Mouse (Mus musculus) kidney, adult 18-20 months (tissue): ENCODE data around the gene Snx32.
"Not testable (repeated sequence)": the region's sequence is repeated elsewhere in the genome, so short reads cannot be mapped to it uniquely, and the experiment has no call there.

ENCODE experiments used
- DNase-seq: peaks from one replicate; pipeline ENCODE4 v3.0.0; 2021

The Snx32 gene

DNA sequence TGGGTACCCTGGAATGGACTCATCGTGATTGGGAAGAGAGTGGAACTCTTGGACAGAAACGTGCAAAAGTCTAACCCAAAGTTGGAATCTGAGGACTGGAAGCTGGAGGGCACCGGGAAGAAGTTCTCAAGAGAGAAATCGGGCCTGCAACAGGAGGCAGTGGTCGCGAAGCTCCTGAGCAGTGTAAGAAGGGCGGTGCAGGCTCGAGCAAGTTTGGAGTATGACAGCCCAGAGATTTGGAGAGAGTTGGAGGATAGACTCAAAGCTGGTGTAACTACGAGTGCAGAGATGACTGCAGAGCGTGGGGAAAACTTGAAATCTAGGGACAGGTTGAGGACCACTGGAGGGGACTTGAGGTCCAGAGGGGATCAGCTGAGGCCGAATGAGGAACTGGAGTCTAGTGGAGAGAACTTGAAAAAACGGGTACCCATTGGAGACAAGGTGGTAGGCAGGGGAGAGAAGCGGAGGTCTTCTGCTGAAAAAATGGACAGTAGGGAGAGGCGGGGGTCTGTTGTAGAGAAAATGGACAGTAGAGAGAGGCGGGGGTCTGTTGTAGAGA, 815 bp upstream of the Snx32 start:
- no peak for DNase-seq

DNA sequence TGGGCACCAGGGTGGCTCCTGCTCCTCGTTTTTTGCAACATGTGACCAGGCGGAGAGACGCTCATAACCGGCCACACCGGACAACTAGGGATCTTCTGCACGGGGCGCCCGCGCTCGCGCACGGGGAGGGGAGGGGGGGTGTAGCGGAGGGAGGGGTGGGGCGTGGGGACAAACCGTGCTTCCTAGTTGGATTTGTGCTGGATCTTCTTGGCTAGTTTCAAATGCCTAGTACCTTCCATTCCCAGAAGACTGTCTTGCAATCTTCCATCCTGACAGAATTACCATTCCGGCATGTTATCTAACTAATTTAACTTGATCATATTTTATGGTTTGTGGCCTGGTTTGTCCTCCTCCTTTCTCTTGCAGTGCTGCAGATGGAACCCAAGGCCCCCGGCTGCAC, 6.7 kb downstream of the Snx32 start, which contains the start of gene 1700020D05Rik:
TSS of gene 1700020D05Rik (minus strand) at position 101 of the 400 bp plus-strand sequence.
- no peak for DNase-seq

DNA sequence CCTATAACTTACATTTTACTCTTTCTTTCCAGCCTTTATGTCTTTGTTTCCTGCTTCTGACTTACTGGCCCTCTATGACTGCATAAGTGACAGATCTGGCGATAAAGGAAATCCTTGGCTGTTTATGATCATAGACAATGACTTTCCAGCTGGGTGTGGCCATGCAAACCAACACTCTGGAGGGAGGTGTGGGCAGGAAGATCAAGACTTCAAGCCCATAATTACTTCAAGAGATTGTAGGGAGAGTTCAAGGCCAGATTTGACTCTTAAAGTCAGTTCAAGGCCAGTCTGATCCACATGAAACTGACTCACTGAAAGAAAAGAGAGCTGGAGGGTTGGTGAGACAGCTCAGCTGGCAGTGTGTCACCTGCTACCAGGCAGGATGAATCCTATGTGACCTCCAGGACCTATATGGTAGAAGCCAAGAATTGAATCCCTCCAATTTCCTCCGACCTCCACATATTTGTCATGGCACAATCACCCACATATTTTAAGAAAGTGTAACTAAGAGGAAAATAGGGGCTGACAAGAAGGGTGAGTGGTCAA, 9.9 kb downstream of the Snx32 start:
- DNase-seq: no peak

DNA sequence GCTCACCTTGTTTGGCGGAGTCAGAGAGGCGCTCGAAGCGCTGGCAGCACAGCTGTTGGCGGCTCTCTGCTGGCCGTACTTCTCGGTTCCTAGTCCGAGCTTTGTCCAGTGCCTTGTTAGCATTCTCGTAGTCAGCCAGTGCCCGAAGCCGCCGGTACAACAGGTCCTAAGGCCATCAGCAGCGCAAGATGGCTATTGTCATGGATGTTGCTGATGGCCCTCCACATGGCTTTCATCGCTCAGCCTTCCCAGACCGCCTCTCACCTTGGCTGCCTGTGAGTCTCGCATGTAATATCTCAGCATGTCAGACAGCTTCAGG, 14.3 kb downstream of the Snx32 start:
- no peak for DNase-seq

DNA sequence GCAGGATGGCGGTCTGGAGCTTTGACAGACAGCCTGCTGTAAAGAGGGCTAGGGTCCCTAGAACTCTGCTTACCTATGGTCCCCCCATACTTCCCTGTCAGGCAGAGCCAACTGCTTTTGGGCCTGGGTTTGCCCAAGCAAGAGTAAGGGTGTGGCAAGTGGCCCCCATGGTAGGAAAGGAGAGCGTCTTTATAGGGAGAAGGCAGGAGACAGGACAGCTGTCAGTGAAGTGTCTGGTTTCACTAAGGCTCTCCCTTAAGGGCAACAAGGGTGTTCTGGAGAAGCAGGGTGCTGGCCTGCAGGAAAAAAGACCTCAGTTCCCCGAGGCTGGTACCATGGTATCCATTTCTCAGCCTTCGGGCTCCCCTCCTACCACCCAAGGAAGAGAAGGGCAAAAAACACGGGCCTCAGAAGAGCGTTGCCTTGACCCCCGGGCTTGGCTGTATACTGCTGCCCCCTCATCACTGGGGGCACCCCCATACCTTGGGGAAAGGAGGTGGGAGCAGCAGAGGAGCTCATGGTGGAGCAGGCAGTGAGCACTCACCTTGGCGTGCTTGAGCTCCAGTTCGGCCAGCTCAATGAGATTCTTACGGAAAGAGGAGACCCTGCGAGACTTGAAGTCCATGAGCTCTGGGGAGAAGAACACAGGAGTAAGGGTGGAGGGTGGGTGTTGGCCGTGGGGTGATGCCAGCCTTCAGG, 14.8 kb downstream of the Snx32 start:
- no peak for DNase-seq

DNA sequence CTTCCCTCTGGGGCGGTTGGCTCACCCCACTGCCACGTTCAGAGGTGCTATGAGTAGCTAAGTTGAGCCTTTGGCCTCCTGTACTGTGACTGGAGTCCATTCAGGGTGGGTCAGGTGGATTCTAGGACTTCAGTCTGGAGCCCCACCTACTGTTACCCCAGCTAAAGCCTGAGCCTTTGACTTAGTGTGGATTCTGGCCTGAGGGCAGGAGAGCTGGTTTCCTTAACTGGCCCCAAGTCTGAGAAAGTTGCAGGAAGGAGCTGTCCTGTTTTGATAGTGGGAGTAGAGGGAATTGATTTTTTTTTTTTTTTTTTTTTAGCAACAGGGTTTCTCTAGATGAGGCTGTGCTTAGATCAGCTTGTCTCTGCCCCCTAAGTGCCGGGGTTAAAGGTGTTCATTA, 16.0 kb downstream of the Snx32 start:
- DNase-seq: no peak

DNA sequence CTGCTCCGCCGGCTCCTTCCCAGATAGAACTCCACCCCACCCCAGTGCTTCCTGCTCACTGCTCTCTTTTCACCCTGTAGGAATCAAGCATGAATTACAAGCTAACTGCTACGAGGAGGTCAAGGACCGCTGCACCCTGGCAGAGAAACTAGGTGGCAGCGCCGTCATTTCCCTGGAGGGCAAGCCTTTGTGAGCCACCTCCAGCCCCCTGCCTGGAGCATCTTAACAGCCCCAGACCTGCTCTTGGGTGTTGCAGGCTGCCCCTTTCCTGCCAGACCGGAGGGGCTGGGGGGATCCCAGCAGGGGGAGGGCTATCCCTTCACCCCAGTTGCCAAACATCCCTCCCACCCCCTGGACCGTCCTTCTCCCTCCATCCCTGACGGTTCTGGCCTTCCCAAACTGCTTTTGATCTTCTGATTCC, 17.0 kb downstream of the Snx32 start:
- not testable (repeated sequence) for DNase-seq

DNA sequence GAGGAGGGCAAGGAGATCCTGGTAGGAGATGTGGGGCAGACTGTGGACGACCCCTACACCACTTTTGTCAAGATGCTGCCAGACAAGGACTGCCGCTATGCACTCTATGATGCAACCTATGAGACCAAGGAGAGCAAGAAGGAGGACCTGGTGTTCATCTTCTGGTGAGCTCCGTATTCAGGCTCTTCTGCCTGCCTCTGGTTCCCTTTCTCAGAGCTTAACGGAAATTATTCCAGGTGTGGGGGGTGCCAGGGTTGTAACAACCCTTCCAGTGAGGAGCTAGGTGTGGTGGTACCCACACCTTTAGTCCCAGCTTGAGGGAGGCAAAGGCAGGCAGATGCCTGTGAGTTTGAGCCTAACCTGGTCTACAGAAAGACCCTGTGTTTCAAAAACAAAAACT, 17.7 kb downstream of the Snx32 start:
- DNase-seq: no peak

DNA sequence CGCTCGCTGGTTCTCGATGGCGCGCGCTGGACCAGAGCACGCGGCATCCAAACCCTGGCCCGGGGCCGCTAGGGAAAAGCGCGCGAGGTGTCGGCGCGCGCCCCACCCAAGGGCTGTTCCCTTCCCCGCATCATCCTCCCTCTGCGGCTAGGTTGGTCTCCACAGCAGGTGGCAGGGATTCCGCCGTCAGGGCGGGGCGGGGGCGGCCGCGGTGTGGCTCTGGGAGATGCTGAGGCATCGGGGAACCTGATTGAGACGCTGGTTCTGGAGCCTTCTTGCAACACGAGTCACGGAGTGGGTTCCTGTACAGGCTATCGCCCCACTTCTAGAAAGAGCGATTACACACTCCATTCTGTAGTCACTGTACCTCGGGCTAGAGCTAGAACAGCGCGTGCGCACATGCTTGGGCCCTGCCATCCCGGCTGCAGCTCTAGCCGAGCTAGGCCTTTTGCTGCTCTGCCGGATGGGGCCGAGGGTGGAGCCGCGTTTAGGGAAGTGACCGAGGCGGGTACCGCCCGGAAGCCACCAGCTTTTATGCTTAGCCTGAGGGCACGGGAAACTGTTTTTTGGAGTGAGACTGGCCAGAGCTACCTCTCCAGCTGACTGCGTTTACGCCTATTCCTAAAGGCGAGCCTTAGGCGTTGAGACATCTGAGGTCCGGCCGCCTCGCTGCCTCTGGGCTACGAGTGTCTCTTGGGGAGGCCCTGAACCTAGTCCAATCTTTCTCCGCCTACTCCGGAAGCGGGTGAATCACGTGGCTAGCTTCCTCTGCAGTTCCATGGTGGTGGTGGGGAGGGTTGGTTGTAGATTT, 19.2 kb downstream of the Snx32 start:
- DNase-seq: peak; percentile 91

DNA sequence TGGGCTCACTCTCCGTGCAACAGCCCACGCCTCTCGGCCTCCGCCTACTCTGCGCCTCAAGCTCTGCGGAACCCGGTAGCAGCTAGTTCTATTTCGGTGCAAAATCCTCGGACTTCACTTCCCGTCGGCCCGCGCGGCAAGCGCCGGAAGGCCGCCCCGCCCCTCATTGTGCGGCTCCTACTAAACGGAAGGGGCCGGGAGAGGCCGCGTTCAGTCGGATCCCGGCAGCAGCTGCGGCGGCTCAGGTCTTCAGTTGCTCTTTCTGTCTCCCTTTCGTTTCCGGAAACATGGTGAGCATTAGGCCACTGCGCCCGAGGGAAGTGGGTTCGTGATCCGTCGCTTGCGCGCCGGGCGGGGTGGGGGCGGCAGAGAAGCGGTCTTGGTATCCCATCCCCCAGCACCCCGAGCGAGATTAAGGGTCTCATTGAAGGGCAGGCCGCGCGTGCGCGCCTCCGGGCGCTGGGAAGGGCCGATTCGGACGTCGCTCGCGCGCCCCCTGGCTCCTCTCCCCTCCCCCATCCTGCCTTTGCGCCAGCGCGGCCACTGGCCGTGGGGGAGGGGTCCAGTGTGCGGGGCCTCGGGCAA, 19.9 kb downstream of the Snx32 start, which contains the start of gene Cfl1:
TSS of gene Cfl1 (plus strand) at position 143 of the 585 bp plus-strand sequence.
- peak; percentile 94 for DNase-seq

DNA sequence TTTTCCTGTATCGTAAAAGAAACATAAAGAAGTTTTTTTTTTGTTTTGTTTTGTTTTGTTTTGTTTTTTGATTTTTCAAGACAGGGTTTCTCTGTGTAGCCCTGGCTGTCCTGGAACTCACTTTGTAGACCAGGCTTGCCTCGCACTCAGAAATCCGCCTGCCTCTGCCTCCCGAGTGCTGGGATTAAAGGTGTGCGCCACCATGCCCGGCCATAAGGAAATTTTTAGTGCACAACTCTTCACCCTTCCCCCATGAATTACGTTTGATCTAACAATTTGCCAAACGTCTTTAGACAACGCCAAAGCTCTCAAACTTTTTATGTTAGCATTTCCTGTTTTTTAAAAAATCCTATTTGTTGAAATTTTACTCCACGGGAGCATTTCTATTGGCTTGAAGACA, 20.6 kb downstream of the Snx32 start:
- DNase-seq: not testable (repeated sequence)

DNA sequence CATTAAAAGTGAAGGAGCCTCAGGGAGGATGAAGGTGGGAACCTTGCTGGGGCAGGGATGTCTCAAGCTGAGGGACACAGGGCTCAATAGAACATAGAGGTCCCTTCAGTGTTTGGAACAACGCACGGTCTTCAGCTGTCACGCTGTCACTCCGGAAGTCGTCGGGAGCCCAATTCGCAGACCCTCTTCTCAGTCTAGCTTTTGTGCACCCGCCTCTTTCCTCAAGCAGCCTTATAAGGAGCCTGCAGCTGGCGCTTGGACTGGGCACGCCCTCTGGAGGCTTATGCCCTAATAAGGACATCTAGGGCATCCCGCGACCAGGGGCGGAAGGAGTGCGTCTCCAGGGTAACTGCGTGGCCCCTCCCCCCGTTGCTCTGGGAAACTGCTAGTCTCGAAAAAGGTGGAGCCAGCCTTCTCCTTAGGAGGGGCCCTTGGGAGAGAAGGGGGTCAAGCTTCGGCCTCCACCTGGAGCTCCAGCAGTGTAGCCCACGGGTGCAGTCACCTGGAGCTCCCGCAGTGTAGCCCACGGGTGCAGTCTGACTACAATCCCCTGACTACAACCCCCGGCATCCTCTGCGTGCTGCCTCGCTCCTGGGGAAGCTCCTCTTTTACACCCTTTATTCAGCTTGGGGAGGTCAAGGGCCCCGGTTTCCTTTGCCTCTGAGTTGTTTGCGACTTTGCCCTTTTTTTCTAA, 21.3 kb downstream of the Snx32 start:
- peak; percentile 99 for DNase-seq

DNA sequence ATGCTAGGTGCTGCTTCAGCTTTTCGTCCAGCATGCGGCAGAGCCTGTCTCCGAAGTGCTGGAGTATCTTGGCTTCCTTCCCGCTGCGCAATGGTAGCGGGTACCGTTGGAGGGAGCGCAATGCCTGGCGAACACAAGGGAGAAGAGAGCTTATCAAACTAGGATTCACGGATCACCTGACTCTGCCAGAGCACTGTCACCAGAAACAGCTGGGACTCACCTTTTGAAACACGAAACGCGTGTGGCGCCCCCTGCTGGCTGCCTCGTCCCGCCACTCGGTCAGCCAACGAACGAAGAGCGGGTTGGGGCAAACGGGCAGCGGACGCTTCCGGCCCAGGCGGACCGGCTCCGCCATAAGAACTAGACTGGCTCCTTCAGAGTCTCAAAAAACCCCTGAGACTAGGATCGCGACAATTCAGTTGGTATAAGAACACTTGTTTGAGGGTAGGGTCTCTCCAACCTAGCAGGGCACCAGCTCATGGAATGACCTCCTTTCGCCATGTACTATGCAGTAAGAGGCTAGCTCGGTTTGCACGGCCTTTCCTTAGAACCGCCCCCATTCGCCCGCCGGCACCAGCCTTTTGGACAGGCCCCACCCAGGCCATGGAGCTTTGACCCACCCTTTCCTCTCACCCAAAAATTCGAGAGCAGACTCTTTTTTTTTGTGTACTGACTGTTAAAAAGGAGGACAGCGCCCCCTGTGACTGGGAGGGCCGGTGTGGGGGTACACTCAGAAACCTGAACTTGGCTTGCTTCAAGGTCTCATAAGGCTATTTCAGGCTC, 22.4 kb downstream of the Snx32 start, which contains the start of gene Mus81:
TSS of gene Mus81 (minus strand) at position 635 of the 783 bp plus-strand sequence.
- DNase-seq: peak; percentile 97

DNA sequence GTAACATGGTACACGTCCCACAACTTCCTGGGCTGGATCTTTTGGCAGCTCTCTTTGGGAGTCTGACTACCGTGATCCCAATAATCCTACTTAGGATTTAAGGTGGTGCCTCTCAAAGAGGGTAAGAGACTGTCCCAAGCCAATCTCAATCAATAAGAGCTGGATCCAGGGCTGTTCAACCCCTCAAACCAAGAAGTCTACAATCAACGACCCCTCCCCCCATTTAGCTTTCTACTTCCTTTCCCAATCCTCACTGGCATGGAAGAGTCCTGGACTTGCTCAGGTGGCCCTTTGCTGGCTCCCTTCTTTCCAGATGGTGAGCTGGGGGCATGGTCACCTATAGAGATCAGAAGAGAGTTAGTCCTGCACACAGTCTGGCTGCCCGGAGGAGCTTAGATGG, 23.6 kb downstream of the Snx32 start:
- DNase-seq: no peak

DNA sequence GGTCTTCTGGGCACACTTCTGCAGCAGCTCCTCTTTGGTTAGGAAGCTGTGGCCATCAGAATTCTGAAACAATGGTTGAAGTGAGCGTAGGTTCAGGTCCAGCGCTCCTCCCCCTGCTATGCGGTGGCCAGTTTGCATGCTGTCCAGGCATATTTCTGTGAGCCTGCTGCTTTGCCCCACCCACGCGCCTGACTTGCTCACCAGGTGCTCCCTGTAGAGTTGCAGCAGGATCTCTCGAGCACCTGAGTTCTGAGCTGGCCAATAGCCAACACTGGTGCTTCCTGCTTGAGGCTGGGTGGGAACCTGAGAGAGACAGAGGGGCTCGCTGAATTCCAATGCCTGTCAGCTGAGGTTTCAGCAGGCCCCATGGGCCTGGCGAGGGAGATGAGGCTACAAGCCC, 24.1 kb downstream of the Snx32 start:
- no peak for DNase-seq

DNA sequence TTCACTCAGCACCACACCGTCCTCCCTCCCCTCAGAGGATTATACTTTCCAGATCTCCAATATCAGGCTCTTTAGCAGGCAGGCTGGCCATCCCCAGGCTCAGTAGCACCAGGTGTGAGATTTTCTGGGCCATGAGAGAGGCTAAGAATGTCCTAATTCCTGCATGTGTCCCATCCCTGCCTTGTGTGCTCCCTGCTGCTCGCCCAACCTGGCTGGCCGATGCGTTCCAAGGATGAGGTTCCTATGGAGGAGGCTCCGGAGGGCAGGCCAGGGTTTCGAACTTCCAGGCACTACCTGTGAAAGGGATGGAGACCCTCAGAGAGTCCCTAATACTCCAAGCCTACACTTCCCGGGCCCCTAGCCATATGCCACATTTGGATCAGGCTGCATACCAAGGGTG, 24.5 kb downstream of the Snx32 start:
- no peak for DNase-seq

DNA sequence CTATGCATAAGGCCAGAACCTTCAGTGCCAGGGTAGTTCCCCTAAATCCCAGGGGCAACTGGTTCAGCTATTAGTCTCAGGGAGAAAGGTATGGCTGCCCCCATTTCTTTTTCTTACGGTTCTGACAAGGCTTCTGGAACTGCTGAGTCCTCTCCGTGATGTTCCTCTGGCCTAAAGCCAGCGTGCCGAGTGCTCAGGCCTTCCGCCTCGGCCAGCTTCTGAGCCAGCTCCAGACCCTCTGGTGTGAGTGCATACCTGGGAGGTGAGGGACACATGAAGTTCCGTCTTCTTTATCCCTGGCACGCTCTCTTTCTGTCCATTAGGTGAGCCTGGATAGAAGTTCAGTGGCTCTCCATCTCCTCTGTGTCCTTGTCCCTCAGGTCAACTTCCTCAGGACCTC, 25.0 kb downstream of the Snx32 start:
- no peak for DNase-seq

DNA sequence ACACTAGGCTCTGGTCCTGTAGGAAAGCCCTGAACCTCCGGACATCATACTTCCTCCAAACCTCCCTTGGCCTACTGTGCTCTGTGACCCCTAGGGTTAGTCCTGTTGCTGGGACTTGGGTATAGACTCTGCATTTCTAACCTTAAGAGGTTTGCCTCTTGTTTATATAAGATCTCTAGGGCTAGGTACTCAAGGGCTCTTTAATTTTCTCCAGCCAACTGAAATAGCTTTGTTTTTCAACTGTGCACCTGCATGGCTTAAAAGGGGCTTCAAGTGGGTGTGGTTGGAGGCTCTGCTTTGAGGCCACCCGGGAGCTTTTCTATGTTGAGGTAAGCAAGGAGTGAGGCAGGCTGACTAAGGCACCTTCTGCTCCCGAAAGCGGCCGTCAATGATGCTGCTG, 25.8 kb downstream of the Snx32 start:
- DNase-seq: no peak

DNA sequence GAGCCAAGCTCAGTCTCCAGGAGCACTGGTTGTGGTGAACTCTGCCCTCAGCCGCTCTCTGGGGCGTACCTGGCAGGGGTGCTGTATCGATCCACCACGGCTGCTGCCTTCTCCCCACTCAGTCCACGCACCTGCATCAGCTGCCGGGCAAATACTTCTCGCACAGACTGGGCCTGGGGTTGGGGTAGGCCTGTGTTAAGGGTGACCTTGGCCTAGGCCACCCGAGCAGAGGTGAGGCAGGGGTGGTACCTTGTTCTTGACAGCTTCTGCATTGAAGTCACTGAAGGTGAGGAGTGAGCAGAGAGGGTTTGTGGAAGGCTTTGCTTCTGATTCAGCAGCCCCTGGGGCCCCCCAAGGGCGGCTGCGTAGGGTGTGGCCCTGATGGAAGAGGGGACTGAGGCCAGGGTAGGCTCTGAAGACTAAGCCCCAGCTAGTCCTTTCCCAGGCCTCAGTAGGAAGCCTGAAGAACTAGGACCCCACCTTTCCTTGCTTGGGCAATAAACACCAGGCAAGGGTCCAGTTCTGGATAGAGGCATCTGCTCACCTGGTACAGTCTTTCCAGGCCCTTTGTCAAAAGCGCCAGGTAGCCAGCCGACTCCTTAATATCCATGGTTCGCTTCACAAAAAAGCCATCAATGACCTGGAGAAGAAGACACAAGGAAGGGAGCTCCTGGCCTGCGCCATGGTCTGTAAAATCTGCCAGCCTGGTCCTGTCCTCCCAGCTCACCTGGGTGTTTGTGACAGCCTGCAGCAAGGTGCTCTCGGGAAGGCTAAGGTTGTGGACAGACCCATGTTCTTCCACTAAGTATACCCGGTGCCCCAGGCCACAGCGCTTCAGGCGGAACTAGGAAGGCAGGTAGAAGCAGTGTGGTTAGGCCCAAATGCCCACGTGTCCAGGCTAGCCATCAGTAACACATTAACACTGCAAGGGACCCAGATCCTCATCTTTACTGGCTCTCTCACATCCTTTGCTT, 26.7 kb downstream of the Snx32 start:
- DNase-seq: no peak

DNA sequence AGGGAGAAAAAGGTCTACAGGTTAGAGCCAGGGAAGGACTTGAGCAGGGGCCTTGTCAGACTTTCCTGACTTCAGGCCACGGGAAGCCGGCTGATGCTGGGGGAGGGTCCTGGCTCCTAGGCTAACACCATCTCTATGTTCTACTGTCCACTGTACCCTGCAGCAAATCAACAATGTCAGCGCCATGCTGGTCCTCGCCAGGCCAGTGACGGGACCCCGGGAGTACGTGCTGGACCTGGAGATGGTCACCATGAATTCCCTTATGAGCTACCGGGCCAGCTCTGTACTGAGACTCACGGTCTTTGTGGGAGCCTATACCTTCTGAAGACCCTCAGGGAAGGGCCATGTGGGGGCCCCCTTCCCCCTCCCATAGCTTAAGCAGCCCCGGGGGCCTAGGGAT, 28.9 kb downstream of the Snx32 start:
- DNase-seq: no peak

DNA sequence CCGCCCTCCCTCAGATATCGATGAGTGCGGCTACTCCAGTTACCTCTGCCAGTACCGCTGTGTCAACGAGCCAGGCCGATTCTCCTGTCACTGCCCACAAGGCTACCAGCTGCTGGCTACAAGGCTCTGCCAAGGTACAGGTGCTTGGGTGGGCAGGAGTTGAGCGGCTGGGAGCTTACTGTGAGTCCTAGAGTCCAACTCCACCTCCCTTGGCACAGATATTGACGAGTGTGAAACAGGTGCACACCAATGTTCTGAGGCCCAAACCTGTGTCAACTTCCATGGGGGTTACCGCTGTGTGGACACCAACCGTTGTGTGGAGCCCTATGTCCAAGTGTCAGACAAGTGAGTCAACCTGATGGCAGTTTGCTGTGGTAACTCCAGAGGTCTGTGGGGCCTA, 30.3 kb downstream of the Snx32 start:
- no peak for DNase-seq
